Mouse (Mus musculus) midbrain, embryonic 13.5 days (tissue): Measurements from ENCODE around the gene Lbx1. TPM values are rescaled to one million over a fixed set of nuclear protein-coding genes. Genes with fewer than 3 reads are reported as not detected.
A peak's percentile ranks its signal among the peaks of the same experiment; 100 is the strongest.

ENCODE experiments used
- ATAC-seq: fragments of 200-750 bp; cut with Nextera tagmentation; 2 replicates; pipeline ENCODE4 v1.8.0; 2017; ENCODE audit warnings: mild to moderate bottlenecking, moderate TSS enrichment, moderate library complexity
- H3K27ac ChIP-seq: fragments of 300-500 bp; sonication (generic); 2 replicates; pipeline ENCODE4 v1.5.1; 2015; ENCODE audit warnings: inconsistent platforms, mild to moderate bottlenecking, moderate library complexity
- H3K27me3 ChIP-seq: fragments of 300-500 bp; sonication (generic); 2 replicates; pipeline ENCODE4 v1.6.1; 2015; ENCODE audit warnings: mild to moderate bottlenecking, inconsistent platforms
- H3K36me3 ChIP-seq: fragments of 300-500 bp; sonication (generic); 2 replicates; pipeline ENCODE4 v1.6.1; 2015; ENCODE audit warnings: mild to moderate bottlenecking, inconsistent platforms
- H3K4me1 ChIP-seq: fragments of 300-500 bp; sonication (generic); replicated peaks from 2 replicates; pipeline ENCODE4 v1.6.1; 2015; ENCODE audit warnings: inconsistent platforms
- H3K4me2 ChIP-seq: fragments of 300-500 bp; sonication (generic); replicated peaks from 2 replicates; pipeline ENCODE4 v1.6.1; 2015; ENCODE audit warnings: moderate library complexity, mild to moderate bottlenecking, inconsistent platforms
- H3K4me3 ChIP-seq: fragments of 300-500 bp; sonication (generic); replicated peaks from 2 replicates; pipeline ENCODE4 v1.5.1; 2015; ENCODE audit warnings: mild to moderate bottlenecking, inconsistent platforms
- H3K9ac ChIP-seq: fragments of 300-500 bp; sonication (generic); replicated peaks from 2 replicates; pipeline ENCODE4 v1.6.1; 2015; ENCODE audit warnings: mild to moderate bottlenecking, inconsistent platforms
- H3K9me3 ChIP-seq: fragments of 300-500 bp; sonication (generic); 2 replicates; pipeline ENCODE4 v1.6.1; 2016; ENCODE audit warnings: mild to moderate bottlenecking, inconsistent platforms
- WGBS: fragments of 180-500 bp; shearing (Covaris S2); methylation state at CpG from one replicate; pipeline ENCODE4 v1.1.7; 2015; 5-methylcytosine and 5-hydroxymethylcytosine counted together
- polyA plus RNA-seq: library from polyadenylated mRNA; unstranded; fragments of >200 nt; fragmentation: Nextera tagmentation; extraction: Ambion mirVana; gene quantifications from 2 replicates; pipeline ENCODE4 v1.2.1, GENCODE M21; 2015

Lbx1 gene
- polyA plus RNA-seq, 1 experiment from 2014 or later, result 0.13 TPM

DNA sequence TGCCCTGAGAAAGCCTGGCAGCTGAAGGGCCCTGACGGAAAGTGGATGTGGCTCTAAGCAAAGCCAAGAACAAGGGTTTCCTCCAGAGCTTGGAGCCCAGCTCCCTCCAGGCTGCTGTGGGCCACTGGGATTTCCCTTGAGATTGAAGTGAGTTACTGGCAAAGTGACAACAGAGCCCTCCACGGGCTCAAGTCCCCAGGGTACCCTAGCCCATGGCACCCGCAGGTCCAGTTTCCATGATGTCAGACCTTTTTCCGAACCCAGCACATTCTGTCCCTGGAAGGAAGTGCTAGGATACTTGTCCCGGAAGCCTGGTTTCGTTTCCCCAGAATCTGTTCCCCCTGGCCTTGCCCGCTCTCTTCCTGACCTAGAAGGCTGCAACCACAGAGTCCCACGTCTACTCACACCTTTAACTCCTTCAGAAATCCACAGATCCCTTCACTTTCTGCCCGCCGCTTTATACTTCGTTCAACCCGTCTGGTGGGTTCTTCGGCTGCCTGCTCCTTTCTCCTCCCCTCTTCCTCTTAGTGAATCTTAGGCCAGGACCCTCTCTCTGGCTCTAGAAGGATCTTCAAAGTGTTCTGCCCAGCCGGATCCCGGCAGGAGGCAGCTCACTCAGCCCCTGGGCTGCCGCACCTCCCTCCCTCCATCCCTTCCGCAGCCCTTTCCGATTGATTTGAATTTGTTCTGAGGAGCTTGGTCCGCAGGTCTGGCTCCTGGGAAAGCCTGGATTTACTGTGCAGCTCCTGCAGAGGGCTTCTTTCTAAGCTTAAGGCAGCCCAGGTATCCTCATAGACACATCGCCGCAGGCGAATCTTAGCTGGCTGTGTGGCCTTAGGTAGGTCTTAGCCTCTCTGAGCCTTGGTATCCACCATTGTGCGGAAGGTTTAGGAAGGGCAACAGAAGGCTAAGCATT, 7.0 kb upstream of the Lbx1 start:
- H3K9me3 ChIP-seq, result no peaks in the 10 kb centered on the region
- no peaks in the 10 kb centered on the region for H3K4me1 ChIP-seq
- ATAC-seq, result no peak
- peaks cover 99% of the 10 kb centered on the region for H3K27me3 ChIP-seq
- no peak overlapping the region for H3K27ac ChIP-seq
- WGBS, result under 1% methylated on average over 23 of the region's 23 CpGs
- no peak overlapping the region for H3K9ac ChIP-seq
- H3K4me2 ChIP-seq, result no peak overlapping the region
- no peaks in the 10 kb centered on the region for H3K36me3 ChIP-seq
- H3K4me3 ChIP-seq, result no peak overlapping the region

GRCm38 (mm10) chr19:45242017-45242347, 6.4 kb upstream of the Lbx1 start:
- Histone ChIP-seq H3K9me3 (no peaks in the 10 kb centered on the region), H3K36me3 (no peaks in the 10 kb centered on the region), H3K4me2 (no peak overlapping the region), H3K9ac (no peak overlapping the region), H3K27me3 (peaks cover 99% of the 10 kb centered on the region), H3K4me3 (no peak overlapping the region), H3K4me1 (no peaks in the 10 kb centered on the region), H3K27ac (no peak overlapping the region)
- ATAC-seq, result no peak
- 1% methylated on average over 4 of the region's 4 CpGs for WGBS

DNA sequence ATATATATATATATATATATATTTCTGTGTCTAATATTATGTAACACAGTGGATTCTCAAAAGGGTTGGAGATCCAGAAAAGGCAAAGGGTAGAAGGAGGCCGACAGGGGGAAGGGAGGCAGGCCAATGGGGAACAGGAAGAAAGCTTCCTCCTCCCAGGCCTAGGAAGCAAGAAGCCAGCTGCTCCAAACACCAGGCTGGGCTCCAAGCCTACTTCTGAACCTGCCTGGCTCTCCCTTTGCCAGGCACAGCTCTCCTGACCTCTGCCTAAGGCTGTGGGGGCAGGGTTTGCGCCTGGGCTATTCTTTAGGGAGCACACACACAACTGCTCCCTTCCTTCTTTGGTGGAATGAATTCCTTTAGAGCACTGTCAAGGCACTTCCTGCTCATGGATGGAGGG, 4.4 kb upstream of the Lbx1 start:
- peaks cover 16% of the 10 kb centered on the region for H3K4me1 ChIP-seq
- H3K27ac ChIP-seq, result no peak overlapping the region
- peaks cover 99% of the 10 kb centered on the region for H3K27me3 ChIP-seq
- 3% methylated on average over 2 of the region's 2 CpGs for WGBS
- H3K36me3 ChIP-seq, result no peaks in the 10 kb centered on the region
- ATAC-seq, result no peak
- no peaks in the 10 kb centered on the region for H3K9me3 ChIP-seq
- H3K4me2 ChIP-seq, result no peak overlapping the region
- no peak overlapping the region for H3K9ac ChIP-seq
- no peak overlapping the region for H3K4me3 ChIP-seq

DNA sequence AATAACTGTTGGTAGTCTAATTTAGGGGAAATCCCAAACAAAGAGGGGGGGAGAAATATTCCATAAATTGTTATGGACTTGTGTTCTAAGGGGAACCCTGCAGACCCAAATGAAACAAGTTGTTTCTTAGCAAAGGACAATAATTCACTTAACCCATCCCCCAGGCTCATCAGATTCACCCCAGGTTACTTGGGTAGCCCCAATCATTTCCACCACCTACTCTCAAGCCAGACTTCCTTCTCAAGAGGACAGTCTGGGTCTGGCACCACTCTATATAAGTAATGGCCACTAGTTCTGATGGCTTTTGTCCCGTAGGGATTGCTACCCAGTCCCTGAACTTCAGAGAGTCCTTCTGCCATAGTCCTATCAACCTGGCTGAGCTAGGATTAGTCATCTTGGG, 3.6 kb upstream of the Lbx1 start:
- Histone ChIP-seq H3K4me2 (no peak overlapping the region), H3K27ac (no peak overlapping the region), H3K4me1 (peaks cover 22% of the 10 kb centered on the region)

GRCm38 (mm10) chr19:45237665-45238209, 2.1 kb upstream of the Lbx1 start:
- no peak overlapping the region for H3K9ac ChIP-seq
- no peak for ATAC-seq
- WGBS, result 6% methylated on average over 3 of the region's 3 CpGs
- H3K9me3 ChIP-seq, result no peaks in the 10 kb centered on the region
- H3K4me3 ChIP-seq, result no peak overlapping the region
- H3K27me3 ChIP-seq, result peaks cover 97% of the 10 kb centered on the region
- H3K4me1 ChIP-seq, result peaks cover 22% of the 10 kb centered on the region
- no peaks in the 10 kb centered on the region for H3K36me3 ChIP-seq
- no peak overlapping the region for H3K4me2 ChIP-seq
- H3K27ac ChIP-seq, result no peak overlapping the region

More for the DNA sequence above, 3.6 kb upstream of the Lbx1 start:
- WGBS, result 18% methylated on average over 1 of the region's 1 CpGs
- H3K4me3 ChIP-seq, result no peak overlapping the region
- H3K9me3 ChIP-seq, result no peaks in the 10 kb centered on the region
- ATAC-seq, result no peak
- no peak overlapping the region for H3K9ac ChIP-seq
- H3K36me3 ChIP-seq, result no peaks in the 10 kb centered on the region
- H3K27me3 ChIP-seq, result peaks cover 99% of the 10 kb centered on the region

DNA sequence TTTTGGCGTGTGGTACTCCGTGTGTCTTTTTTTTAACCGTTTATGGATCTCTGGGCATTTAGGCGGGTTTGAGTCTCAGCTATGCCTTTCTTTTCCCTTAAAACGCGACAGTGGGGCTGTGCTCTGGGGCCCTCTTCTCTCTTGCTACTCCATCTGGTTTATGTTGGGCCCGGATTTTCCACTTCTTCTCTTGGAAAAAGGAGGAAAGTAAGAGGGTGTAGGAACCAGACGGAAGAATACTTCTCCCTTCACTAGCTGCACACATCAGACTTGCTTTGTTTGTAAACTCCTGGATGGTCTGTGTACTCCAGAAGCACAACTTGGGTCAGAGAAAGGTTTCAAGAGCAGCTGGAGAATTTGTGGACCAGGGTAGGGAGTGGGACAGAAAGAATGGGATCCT, 1.5 kb upstream of the Lbx1 start:
- 3% methylated on average over 8 of the region's 8 CpGs for WGBS
- Histone ChIP-seq H3K27ac (no peak overlapping the region), H3K4me1 (peaks cover 22% of the 10 kb centered on the region), H3K36me3 (no peaks in the 10 kb centered on the region), H3K27me3 (peaks cover 97% of the 10 kb centered on the region), H3K4me2 (no peak overlapping the region), H3K9me3 (no peaks in the 10 kb centered on the region), H3K9ac (no peak overlapping the region), H3K4me3 (no peak overlapping the region)
- ATAC-seq, result no peak

GRCm38 (mm10) chr19:45236363-45236942, 841 bp upstream of the Lbx1 start:
- no peak overlapping the region for H3K27ac ChIP-seq
- H3K9ac ChIP-seq, result no peak overlapping the region
- H3K27me3 ChIP-seq, result peaks cover 97% of the 10 kb centered on the region
- WGBS, result under 1% methylated on average over 37 of the region's 39 CpGs
- 0 out of 2 replicates have a peak overlapping the region, but pooled peaks have one; percentile 1 for H3K4me3 ChIP-seq
- H3K4me2 ChIP-seq, result peak overlapping the region; percentile 17; the same call in 1 of the 2 replicates
- H3K36me3 ChIP-seq, result no peaks in the 10 kb centered on the region
- H3K9me3 ChIP-seq, result no peaks in the 10 kb centered on the region
- H3K4me1 ChIP-seq, result peaks cover 29% of the 10 kb centered on the region
- peak; percentile 62; the same call in 1 of the 2 replicates for ATAC-seq

DNA sequence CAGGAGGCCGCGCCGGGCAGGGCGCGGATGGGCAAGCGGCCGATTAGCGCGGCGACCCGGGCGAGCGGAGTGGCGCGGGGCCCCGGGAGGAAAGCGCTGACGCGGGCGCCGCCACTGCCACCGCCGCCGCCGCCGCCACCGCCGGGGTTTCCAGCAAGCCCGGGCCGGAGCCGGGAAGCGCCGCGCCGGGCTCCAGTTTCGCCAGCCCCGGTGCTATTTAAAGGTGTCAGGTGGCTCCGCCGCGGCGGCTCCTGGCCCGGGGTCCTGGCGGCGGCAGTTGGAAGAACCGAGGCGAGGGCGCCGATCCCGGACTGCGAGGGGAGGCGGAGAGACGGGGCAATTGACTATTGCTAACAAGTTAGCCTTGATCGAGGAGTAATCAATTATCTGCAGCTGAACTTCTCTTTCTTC, 276 bp downstream of the Lbx1 start:
- H3K9ac ChIP-seq, result no peak overlapping the region

DNA sequence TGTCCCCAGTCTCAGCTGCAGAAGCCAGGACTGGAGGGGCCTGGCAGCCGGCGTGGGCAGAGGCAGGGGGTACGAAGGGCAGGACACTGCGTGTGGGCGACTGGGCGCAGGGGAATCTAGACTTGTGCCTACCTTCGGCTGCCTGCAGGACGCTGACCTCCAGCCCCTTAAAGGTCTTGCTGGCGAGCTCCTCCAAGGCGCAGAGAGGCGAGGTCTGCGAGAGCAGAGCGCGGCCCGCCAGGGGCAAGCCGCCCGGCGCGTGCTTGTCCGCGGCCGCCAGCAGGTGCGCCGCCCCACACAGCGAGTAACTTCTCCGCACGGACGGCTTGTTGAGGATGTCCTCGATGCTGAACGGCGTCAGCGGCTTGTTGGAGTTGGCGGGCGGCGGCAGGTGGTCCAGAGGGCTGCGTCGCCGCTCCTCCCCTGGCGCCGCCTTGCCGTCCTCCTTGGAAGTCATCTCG, 811 bp downstream of the Lbx1 start:
- no peaks in the 10 kb centered on the region for H3K36me3 ChIP-seq
- peaks cover 96% of the 10 kb centered on the region for H3K27me3 ChIP-seq
- H3K4me2 ChIP-seq, result peak overlapping the region; percentile 37
- H3K4me1 ChIP-seq, result peaks cover 36% of the 10 kb centered on the region
- H3K9ac ChIP-seq, result no peak overlapping the region
- no peaks in the 10 kb centered on the region for H3K9me3 ChIP-seq
- no peak overlapping the region for H3K27ac ChIP-seq
- under 1% methylated on average over 42 of the region's 42 CpGs for WGBS
- ATAC-seq, result no peak
- peak overlapping the region; percentile 22 for H3K4me3 ChIP-seq

More for the DNA sequence above, 276 bp downstream of the Lbx1 start:
- Histone ChIP-seq H3K4me1 (peaks cover 36% of the 10 kb centered on the region), H3K27me3 (peaks cover 95% of the 10 kb centered on the region), H3K36me3 (no peaks in the 10 kb centered on the region), H3K9me3 (no peaks in the 10 kb centered on the region), H3K4me2 (peak overlapping the region; percentile 37), H3K4me3 (peak overlapping the region; percentile 22), H3K27ac (no peak overlapping the region)
- no peak for ATAC-seq
- 0% methylated on average over 30 of the region's 53 CpGs for WGBS

- Histone ChIP-seq H3K4me2 (no peak overlapping the region), H3K4me3 (peak overlapping the region; percentile 22; the same call in 1 of the 2 replicates), H3K4me1 (peaks cover 36% of the 10 kb centered on the region), H3K36me3 (no peaks in the 10 kb centered on the region), H3K27me3 (peaks cover 96% of the 10 kb centered on the region), H3K27ac (no peak overlapping the region), H3K9ac (no peak overlapping the region), H3K9me3 (no peaks in the 10 kb centered on the region)
- ATAC-seq, result no peak
- WGBS, result under 1% methylated on average over 22 of the region's 22 CpGs
Observed at GRCm38 (mm10) chr19:45234191-45234770, 1.3 kb downstream of the Lbx1 start.

DNA sequence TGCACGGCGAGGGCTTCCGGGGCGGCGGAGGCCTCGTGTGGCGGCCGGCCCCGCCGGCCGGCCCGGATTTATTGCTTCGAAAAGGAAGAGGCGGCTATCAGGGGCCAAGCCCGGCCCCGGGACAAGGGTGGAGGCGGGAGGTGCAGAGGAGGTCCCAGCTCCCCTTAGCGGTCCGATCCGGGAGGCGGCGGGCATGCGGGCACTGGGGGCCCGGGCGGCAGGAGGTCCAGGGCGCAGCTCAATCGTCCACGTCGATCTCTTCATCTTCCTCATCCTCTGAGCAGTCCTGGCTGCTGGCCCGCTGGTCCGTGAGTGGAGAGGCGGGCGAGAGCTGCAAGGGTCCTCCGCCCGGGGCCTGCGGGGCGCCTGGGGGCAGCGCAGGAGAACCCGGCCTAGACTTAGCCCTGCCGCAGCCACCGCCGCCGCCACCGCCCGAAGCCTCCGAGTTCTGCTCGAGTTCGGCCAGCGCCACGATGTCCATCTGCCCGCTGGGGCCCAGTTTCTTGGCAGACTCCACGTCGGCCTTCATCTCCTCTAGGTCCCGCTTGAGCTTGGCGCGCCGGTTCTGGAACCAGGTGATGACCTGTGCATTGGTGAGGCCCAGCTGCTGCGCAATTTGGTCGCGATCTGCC, 2.0 kb downstream of the Lbx1 start:
- H3K27ac ChIP-seq, result no peak overlapping the region
- H3K9ac ChIP-seq, result no peak overlapping the region
- H3K4me2 ChIP-seq, result 0 out of 2 replicates have a peak overlapping the region, but pooled peaks have one; percentile 3
- H3K36me3 ChIP-seq, result no peaks in the 10 kb centered on the region
- 1% methylated on average over 60 of the region's 60 CpGs for WGBS
- peaks cover 96% of the 10 kb centered on the region for H3K27me3 ChIP-seq
- peaks cover 36% of the 10 kb centered on the region for H3K4me1 ChIP-seq
- H3K9me3 ChIP-seq, result no peaks in the 10 kb centered on the region
- no peak overlapping the region; the same call in 1 of the 2 replicates for H3K4me3 ChIP-seq
- ATAC-seq, result no peak
